16 mouse cellular contexts compared by ENCODE assay signal in the genomic region with DNA sequence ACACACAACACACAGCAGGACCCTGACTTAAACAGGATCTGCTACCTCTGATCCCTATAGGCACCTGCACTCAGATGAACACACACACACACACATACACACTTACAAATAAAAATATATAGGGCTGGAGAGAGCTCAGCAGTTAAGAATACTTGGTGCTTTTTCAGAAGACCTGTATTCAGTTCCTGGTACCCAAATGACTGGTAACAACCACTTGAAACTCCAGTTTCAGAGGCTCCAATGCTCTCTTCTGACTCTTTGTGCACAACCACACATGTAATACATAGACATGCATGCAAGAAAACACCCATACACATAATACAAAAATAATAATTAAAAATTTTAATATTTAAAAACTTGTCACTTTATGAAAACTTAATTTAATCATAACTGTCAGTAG.
"Had no signal": no experiment of that assay in that cellular context is flagged by ENCODE, and none has a peak within 500 bp of the region (broad histone marks: within the 10 kb centered on the region; RNA-seq: fewer than 3 reads in every experiment).

No protein-coding gene starts in this region.

- H3K9ac ChIP-seq: neural tube, embryonic 13.5 days; neural tube, embryonic 15.5 days; stomach, embryonic 15.5 days had no signal

- DNase-seq: retina, postnatal 1 day; right cerebral cortex, adult 18-20 months; right cerebral cortex, postnatal 14 days; right cerebral cortex, postnatal 25 days; right cerebral cortex, postnatal 4 days; spleen, adult 18-20 months; thymus, adult 18-20 months; thymus, adult 2 months; thymus, postnatal 14 days; thymus, postnatal 25 days; thymus, postnatal 36 days; thymus, postnatal 4 days had no signal

- H3K4me2 ChIP-seq: neural tube, embryonic 13.5 days; neural tube, embryonic 15.5 days; stomach, embryonic 15.5 days had no signal

- H3K4me3 ChIP-seq: neural tube, embryonic 13.5 days; neural tube, embryonic 15.5 days; stomach, embryonic 15.5 days had no signal

- H3K9me3 ChIP-seq: neural tube, embryonic 13.5 days; neural tube, embryonic 15.5 days; stomach, embryonic 15.5 days had no signal

- H3K27me3 ChIP-seq: neural tube, embryonic 13.5 days; neural tube, embryonic 15.5 days; stomach, embryonic 15.5 days had no signal

- H3K27ac ChIP-seq: neural tube, embryonic 13.5 days; neural tube, embryonic 15.5 days; stomach, embryonic 15.5 days; stomach, postnatal 0 days had no signal

- H3K4me1 ChIP-seq: stomach, embryonic 15.5 days had no signal
